Mouse (Mus musculus) forebrain, embryonic 11.5 days (tissue): ENCODE data around the gene Rpl4. TPM values are rescaled to one million over a fixed set of nuclear protein-coding genes. Genes with fewer than 3 reads are reported as not detected.
"Not testable (repeated sequence)": the region's sequence is repeated elsewhere in the genome, so short reads cannot be mapped to it uniquely, and the experiment has no call there.

Source experiments
- ATAC-seq: fragments of 200-750 bp; cut with Nextera tagmentation; replicated peaks from 2 replicates; pipeline ENCODE4 v1.8.0; 2017; ENCODE audit warnings: moderate TSS enrichment; ENCODE audit not compliant: low FRiP score
- DNase-seq: peaks from one replicate; pipeline ENCODE4 v3.0.0-alpha.2; 2017; ENCODE audit warnings: low spot score
- H3K27ac ChIP-seq: fragments of 300-500 bp; sonication (generic); 2 replicates; pipeline ENCODE4 v1.5.1; 2014; ENCODE audit warnings: low read depth, low read length
- H3K27me3 ChIP-seq: fragments of 300-500 bp; sonication (generic); 2 replicates; pipeline ENCODE4 v1.6.1; 2014; ENCODE audit warnings: mild to moderate bottlenecking, low read length, mixed read lengths; ENCODE audit not compliant: control insufficient read depth, insufficient read depth
- H3K36me3 ChIP-seq: fragments of 300-500 bp; sonication (generic); 2 replicates; pipeline ENCODE4 v1.6.1; 2014; ENCODE audit warnings: mild to moderate bottlenecking, low read length, moderate library complexity, mixed read lengths; ENCODE audit not compliant: control insufficient read depth, insufficient read depth
- H3K4me1 ChIP-seq: fragments of 300-500 bp; sonication (generic); replicated peaks from 2 replicates; pipeline ENCODE4 v1.6.1; 2014; ENCODE audit warnings: low read length, mixed read lengths; ENCODE audit not compliant: control insufficient read depth, insufficient read depth
- H3K4me2 ChIP-seq: fragments of 300-500 bp; sonication (generic); 2 replicates; pipeline ENCODE4 v1.6.1; 2014; ENCODE audit warnings: low read depth, mild to moderate bottlenecking, low read length, moderate library complexity, mixed read lengths; ENCODE audit not compliant: severe bottlenecking
- H3K4me3 ChIP-seq: fragments of 300-500 bp; sonication (generic); 2 replicates; pipeline ENCODE4 v1.5.1; 2014; ENCODE audit warnings: low read depth, low read length
- H3K9ac ChIP-seq: fragments of 300-500 bp; sonication (generic); 2 replicates; pipeline ENCODE4 v1.6.1; 2014; ENCODE audit warnings: low read length
- H3K9me3 ChIP-seq: fragments of 300-500 bp; sonication (generic); 2 replicates; pipeline ENCODE4 v1.6.1; 2016; ENCODE audit warnings: low read length, mixed read lengths; ENCODE audit not compliant: control insufficient read depth
- WGBS: fragments of 180-500 bp; shearing (Covaris S2); extraction: QIAGEN DNeasy Blood & Tissue Kit; methylation state at CpG from one replicate; pipeline ENCODE4 v1.1.7; 2014; 5-methylcytosine and 5-hydroxymethylcytosine counted together
- polyA plus RNA-seq: library from polyadenylated mRNA; unstranded; fragments of >200 nt; fragmentation: Nextera tagmentation; extraction: Ambion mirVana; gene quantifications from 2 replicates; pipeline ENCODE4 v1.2.1, GENCODE M21; 2014

The Rpl4 gene
- polyA plus RNA-seq, 1 experiment from 2014 or later = 1,101 TPM

DNA sequence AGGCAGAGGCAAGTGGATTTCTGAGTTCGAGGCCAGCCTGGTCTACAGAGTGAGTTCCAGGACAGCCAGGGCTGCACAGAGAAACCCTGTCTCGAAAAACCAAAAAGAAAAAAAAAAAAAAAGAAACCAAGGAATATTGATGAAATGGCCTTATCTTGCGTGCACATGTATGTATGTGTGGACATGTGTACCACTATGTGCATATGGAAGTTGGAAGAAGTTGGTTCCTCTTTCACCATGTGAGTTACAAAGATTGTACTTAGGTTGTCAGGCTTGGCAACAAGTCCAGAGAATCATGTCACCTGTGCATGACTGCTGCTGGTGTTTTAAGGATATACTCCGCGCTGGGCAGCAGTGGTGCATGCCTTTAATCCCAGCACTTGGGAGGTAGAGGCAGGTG lies 10.1 kb downstream of the Rpl4 start:
- not testable (repeated sequence) for ATAC-seq, H3K4me3 ChIP-seq, H3K9me3 ChIP-seq, DNase-seq, H3K27ac ChIP-seq, H3K4me1 ChIP-seq, H3K4me2 ChIP-seq, H3K27me3 ChIP-seq, H3K9ac ChIP-seq, H3K36me3 ChIP-seq
- 94% methylated on average over 5 of the region's 5 CpGs for WGBS

GRCm38 (mm10) chr9:64184166-64184840 lies 11.1 kb downstream of the Rpl4 start:
- H3K27ac ChIP-seq = no peak overlapping the region
- no peak overlapping the region for H3K9ac ChIP-seq
- no peaks in the 10 kb centered on the region for H3K9me3 ChIP-seq
- no peaks in the 10 kb centered on the region; the same call in 1 of the 2 replicates for H3K36me3 ChIP-seq
- WGBS = 91% methylated on average over 5 of the region's 5 CpGs
- no peak overlapping the region for H3K4me3 ChIP-seq
- no peak overlapping the region for H3K4me2 ChIP-seq
- DNase-seq (no peak), ATAC-seq (no peak)
- no peaks in the 10 kb centered on the region; the same call in 1 of the 2 replicates for H3K4me1 ChIP-seq
- H3K27me3 ChIP-seq = no peaks in the 10 kb centered on the region

DNA sequence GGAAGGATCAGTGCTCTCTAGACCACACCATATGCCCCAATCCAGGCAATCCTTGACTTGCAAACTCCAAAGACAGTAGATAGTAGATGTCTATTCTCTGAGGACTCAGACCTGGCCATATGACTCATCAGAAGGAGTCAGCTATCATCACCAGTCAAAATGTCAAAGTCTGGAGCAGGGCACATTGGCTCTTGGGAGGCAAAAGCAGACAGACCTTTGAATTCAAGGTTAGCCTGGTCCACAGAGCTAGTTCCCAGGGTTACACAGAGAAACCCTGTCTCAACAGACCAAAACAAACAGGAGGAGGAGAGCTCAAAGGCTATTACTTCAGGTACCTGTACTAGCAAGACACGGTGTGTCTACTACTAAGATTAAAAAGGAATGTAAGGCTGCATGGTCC lies 20.7 kb downstream of the Rpl4 start:
- no peak overlapping the region for H3K27ac ChIP-seq
- peaks cover 4% of the 10 kb centered on the region; the same call in 1 of the 2 replicates for H3K36me3 ChIP-seq
- ATAC-seq (no peak), DNase-seq (no peak)
- no peaks in the 10 kb centered on the region for H3K4me1 ChIP-seq
- H3K9me3 ChIP-seq = no peaks in the 10 kb centered on the region
- no peaks in the 10 kb centered on the region for H3K27me3 ChIP-seq
- H3K9ac ChIP-seq = no peak overlapping the region
- no peak overlapping the region for H3K4me3 ChIP-seq
- 88% methylated on average over 1 of the region's 1 CpGs for whole genome bisulfite sequencing
- no peak overlapping the region for H3K4me2 ChIP-seq

- no peak overlapping the region for H3K9ac ChIP-seq
- no peaks in the 10 kb centered on the region for H3K27me3 ChIP-seq
- H3K27ac ChIP-seq = no peak overlapping the region
- H3K4me1 ChIP-seq = no peaks in the 10 kb centered on the region
- peaks cover 4% of the 10 kb centered on the region; the same call in 1 of the 2 replicates for H3K36me3 ChIP-seq
- H3K9me3 ChIP-seq = no peaks in the 10 kb centered on the region
- ATAC-seq = no peak
- no peak overlapping the region for H3K4me3 ChIP-seq
- no peak overlapping the region for H3K4me2 ChIP-seq
- WGBS = 86% methylated on average over 4 of the region's 4 CpGs
- DNase-seq = no peak
These were observed 22.4 kb downstream of the Rpl4 start for GRCm38 (mm10) chr9:64195554-64195953.

GRCm38 (mm10) chr9:64197524-64197923 lies 24.3 kb downstream of the Rpl4 start:
- Histone ChIP-seq H3K9ac (no peak overlapping the region), H3K4me1 (no peaks in the 10 kb centered on the region), H3K9me3 (no peaks in the 10 kb centered on the region), H3K4me3 (no peak overlapping the region), H3K27ac (no peak overlapping the region), H3K4me2 (no peak overlapping the region), H3K36me3 (peaks cover 4% of the 10 kb centered on the region; the same call in 1 of the 2 replicates), H3K27me3 (no peaks in the 10 kb centered on the region)
- ATAC-seq = no peak
- DNase-seq = no peak
- 91% methylated on average over 8 of the region's 8 CpGs for WGBS

GRCm38 (mm10) chr9:64198068-64198762 lies 25.0 kb downstream of the Rpl4 start:
- no peaks in the 10 kb centered on the region for H3K36me3 ChIP-seq
- no peak overlapping the region for H3K4me3 ChIP-seq
- no peak overlapping the region for H3K9ac ChIP-seq
- no peaks in the 10 kb centered on the region for H3K4me1 ChIP-seq
- ATAC-seq (no peak), DNase-seq (no peak)
- H3K27me3 ChIP-seq = no peaks in the 10 kb centered on the region
- no peak overlapping the region for H3K4me2 ChIP-seq
- H3K27ac ChIP-seq = no peak overlapping the region
- WGBS = 96% methylated on average over 5 of the region's 5 CpGs
- H3K9me3 ChIP-seq = no peaks in the 10 kb centered on the region

DNA sequence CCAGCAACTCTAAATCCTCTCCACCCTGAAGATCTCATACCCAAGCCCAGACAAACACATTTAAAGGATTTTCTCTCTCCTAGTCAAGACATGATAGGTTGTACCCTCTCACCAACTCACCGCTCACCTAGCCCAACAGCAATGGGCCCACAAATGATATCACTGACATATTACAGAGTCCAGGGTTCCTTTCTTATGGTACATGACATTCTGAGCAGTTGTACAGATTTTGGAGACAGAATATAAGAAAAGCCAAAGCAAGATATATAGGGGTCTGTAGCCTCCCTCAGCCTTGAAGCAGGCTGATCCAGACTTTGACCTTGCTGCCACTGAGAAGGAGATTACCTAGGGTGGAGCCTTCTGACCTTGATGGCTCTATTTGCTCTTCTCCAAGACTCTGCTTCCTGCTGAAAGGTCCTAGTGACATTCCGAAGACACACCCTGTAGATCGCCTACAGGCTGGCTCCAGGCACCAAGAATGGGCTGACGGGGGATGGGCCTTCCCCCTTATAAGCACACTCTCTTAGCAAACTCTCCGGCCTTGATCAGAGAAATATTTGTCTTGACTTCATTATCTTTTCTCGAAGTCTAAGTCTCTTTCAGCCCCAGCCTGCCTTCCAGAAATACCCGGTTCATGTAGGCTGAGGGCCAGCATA lies 25.7 kb downstream of the Rpl4 start:
- H3K9me3 ChIP-seq, DNase-seq, H3K9ac ChIP-seq, H3K36me3 ChIP-seq, H3K4me1 ChIP-seq, ATAC-seq, H3K4me2 ChIP-seq, H3K27ac ChIP-seq, H3K27me3 ChIP-seq, H3K4me3 ChIP-seq: not testable (repeated sequence)
- WGBS = 90% methylated on average over 7 of the region's 7 CpGs

DNA sequence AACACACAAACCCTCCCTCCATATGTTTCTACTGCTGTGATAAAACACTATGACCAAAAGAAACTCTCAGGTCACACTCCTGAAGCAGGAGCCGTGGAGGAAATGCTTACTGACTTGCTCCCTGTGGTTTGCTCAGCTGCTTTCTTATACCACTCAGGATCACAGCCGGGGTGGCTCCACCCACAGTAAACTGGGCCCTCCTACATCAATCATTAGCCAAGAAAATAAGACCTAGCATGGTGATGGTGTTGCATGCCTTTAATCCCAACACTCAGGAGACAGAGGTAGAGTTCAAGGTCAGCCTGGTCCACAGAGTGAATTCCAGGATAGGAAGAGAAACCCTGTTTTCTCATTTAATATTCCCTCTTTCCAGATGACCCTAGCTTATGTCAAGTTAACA lies 26.7 kb downstream of the Rpl4 start:
- Histone ChIP-seq H3K36me3 (no peaks in the 10 kb centered on the region), H3K4me2 (no peak overlapping the region), H3K9ac (no peak overlapping the region), H3K27ac (no peak overlapping the region), H3K9me3 (no peaks in the 10 kb centered on the region), H3K4me1 (no peaks in the 10 kb centered on the region), H3K4me3 (no peak overlapping the region), H3K27me3 (no peaks in the 10 kb centered on the region)
- no peak for ATAC-seq
- WGBS = 81% methylated on average over 2 of the region's 2 CpGs
- no peak for DNase-seq
